Mouse (Mus musculus) embryonic facial prominence, embryonic 14.5 days (tissue): ENCODE results near the gene S100b. TPM values are rescaled to one million over a fixed set of nuclear protein-coding genes. Genes with fewer than 3 reads are reported as not detected.

Source experiments
- ATAC-seq: fragments of 200-750 bp; cut with Nextera tagmentation; 2 replicates; pipeline ENCODE4 v1.8.0; 2017; ENCODE audit warnings: low read depth, moderate number of reproducible peaks, moderate TSS enrichment
- DNase-seq: peaks from one replicate; pipeline ENCODE4 v3.0.0-alpha.2; 2015; ENCODE audit warnings: low spot score
- H3K27ac ChIP-seq: fragments of 300-500 bp; sonication (generic); replicated peaks from 2 replicates; pipeline ENCODE4 v1.5.1; 2014; ENCODE audit warnings: low read depth, mild to moderate bottlenecking, low read length, moderate library complexity
- H3K27me3 ChIP-seq: fragments of 300-500 bp; sonication (generic); replicated peaks from 2 replicates; pipeline ENCODE4 v1.6.1; 2014; ENCODE audit warnings: low read length; ENCODE audit not compliant: control insufficient read depth, insufficient read depth
- H3K36me3 ChIP-seq: fragments of 300-500 bp; sonication (generic); 2 replicates; pipeline ENCODE4 v1.6.1; 2014; ENCODE audit warnings: low read length, mixed read lengths; ENCODE audit not compliant: control insufficient read depth, insufficient read depth
- H3K4me1 ChIP-seq: fragments of 300-500 bp; sonication (generic); 2 replicates; pipeline ENCODE4 v1.6.1; 2014; ENCODE audit warnings: antibody characterized with exemption, low read length; ENCODE audit not compliant: control insufficient read depth, insufficient read depth
- H3K4me2 ChIP-seq: fragments of 300-500 bp; sonication (generic); 2 replicates; pipeline ENCODE4 v1.6.1; 2014; ENCODE audit warnings: low read depth, mild to moderate bottlenecking, low read length, moderate library complexity, mixed read lengths
- H3K4me3 ChIP-seq: fragments of 300-500 bp; sonication (generic); 2 replicates; pipeline ENCODE4 v1.5.1; 2014; ENCODE audit warnings: low read depth, mild to moderate bottlenecking, low read length
- H3K9ac ChIP-seq: fragments of 300-500 bp; sonication (generic); 2 replicates; pipeline ENCODE4 v1.6.1; 2014; ENCODE audit warnings: low read depth, mild to moderate bottlenecking, low read length, moderate library complexity, mixed read lengths
- H3K9me3 ChIP-seq: fragments of 300-500 bp; sonication (generic); 2 replicates; pipeline ENCODE4 v1.6.1; 2016; ENCODE audit warnings: low read length; ENCODE audit not compliant: control insufficient read depth
- WGBS: fragments of 180-500 bp; shearing (Covaris S2); extraction: QIAGEN DNeasy Blood & Tissue Kit; methylation state at CpG from one replicate; pipeline ENCODE4 v1.1.7; 2014; 5-methylcytosine and 5-hydroxymethylcytosine counted together
- polyA plus RNA-seq: library from polyadenylated mRNA; unstranded; fragments of >200 nt; fragmentation: Nextera tagmentation; extraction: Ambion mirVana; gene quantifications from 2 replicates; pipeline ENCODE4 v1.2.1, GENCODE M21; 2014

Gene S100b
- 12.9 and 14.6 TPM in 2 replicates for polyA plus RNA-seq

DNA sequence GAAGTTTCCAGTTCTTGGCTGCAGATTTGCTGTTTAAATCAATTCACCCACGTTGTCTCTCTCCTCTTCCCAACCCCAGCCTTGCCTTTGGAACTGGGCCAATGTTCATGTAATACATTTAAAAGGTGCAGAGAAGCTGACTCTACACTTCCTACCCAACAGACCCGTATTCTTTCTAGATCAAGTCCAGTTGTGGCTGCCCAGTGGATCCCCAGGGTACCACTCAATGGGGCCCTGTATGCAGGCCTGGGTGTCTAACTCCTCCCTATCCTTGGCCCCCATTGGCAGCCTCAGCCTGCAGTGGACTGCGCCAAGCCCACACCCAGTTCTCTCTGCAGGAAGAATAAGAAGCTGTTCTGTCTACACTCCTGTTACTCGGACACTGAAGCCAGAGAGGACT lies at the start of gene S100b:
Gene S100b (plus strand): TSS at position 318 of the 400 bp plus-strand sequence.
- no peaks in the 10 kb centered on the region for H3K36me3 ChIP-seq
- no peaks in the 10 kb centered on the region for H3K27me3 ChIP-seq
- H3K27ac ChIP-seq, result peak within 1 kb of the TSS; percentile 79
- ATAC-seq (peak; percentile 82), DNase-seq (peak; percentile 76)
- 31% methylated on average over 4 of the region's 4 CpGs for WGBS
- peak within 1 kb of the TSS; percentile 36 for H3K4me2 ChIP-seq
- no peaks in the 10 kb centered on the region for H3K9me3 ChIP-seq
- H3K9ac ChIP-seq, result 0 out of 2 replicates have a peak within 1 kb of the TSS, but pooled peaks have one; percentile 16
- peaks cover 18% of the 10 kb centered on the region; the same call in 1 of the 2 replicates for H3K4me1 ChIP-seq
- H3K4me3 ChIP-seq, result peak within 1 kb of the TSS; percentile 23

- no peak overlapping the region for H3K4me2 ChIP-seq
- H3K9ac ChIP-seq, result no peak overlapping the region
- 89% methylated on average over 13 of the region's 13 CpGs for WGBS
- H3K9me3 ChIP-seq, result no peaks in the 10 kb centered on the region
- no peak overlapping the region for H3K27ac ChIP-seq
- DNase-seq, result no peak
- H3K36me3 ChIP-seq, result peaks cover 50% of the 10 kb centered on the region
- no peak for ATAC-seq
- no peak overlapping the region for H3K4me3 ChIP-seq
- H3K4me1 ChIP-seq, result no peaks in the 10 kb centered on the region
- H3K27me3 ChIP-seq, result no peaks in the 10 kb centered on the region
These were observed 46.3 kb upstream of the S100b start for GRCm38 (mm10) chr10:76207262-76207796.

DNA sequence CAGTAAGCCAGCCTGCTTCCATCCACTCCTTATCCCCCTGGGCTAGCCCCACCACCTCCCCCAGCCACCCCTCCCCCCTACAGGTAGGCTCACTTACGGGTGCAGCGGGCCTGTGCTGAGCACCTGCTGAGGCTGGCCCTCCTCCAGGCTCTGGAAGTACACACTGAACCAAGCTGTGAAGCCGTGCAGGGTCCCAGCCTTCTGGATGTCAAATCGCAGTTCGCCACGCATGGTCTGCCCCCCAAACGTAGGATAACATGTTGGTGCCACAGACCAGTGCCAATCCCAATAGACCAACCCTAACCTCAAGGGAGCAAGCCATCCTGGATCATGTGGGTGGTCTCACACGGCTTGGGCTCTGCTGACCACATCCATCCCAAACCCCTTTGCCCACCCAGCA lies 44.4 kb upstream of the S100b start:
- ATAC-seq, result no peak
- Histone ChIP-seq H3K36me3 (peaks cover 68% of the 10 kb centered on the region), H3K4me3 (no peak overlapping the region), H3K27ac (no peak overlapping the region), H3K27me3 (no peaks in the 10 kb centered on the region), H3K4me2 (no peak overlapping the region), H3K9ac (no peak overlapping the region), H3K4me1 (no peaks in the 10 kb centered on the region), H3K9me3 (peaks cover 4% of the 10 kb centered on the region; the same call in 1 of the 2 replicates)
- WGBS, result 90% methylated on average over 6 of the region's 8 CpGs
- DNase-seq, result no peak

GRCm38 (mm10) chr10:76210806-76211205 lies 42.8 kb upstream of the S100b start:
- ATAC-seq (no peak), DNase-seq (no peak)
- Histone ChIP-seq H3K4me3 (no peak overlapping the region), H3K4me1 (no peaks in the 10 kb centered on the region), H3K4me2 (no peak overlapping the region), H3K27me3 (no peaks in the 10 kb centered on the region), H3K9ac (no peak overlapping the region), H3K9me3 (peaks cover 16% of the 10 kb centered on the region), H3K27ac (no peak overlapping the region), H3K36me3 (peaks cover 84% of the 10 kb centered on the region)
- WGBS, result 95% methylated on average over 7 of the region's 7 CpGs

- ATAC-seq (no peak), DNase-seq (no peak)
- WGBS, result 92% methylated on average over 6 of the region's 6 CpGs
- no peaks in the 10 kb centered on the region for H3K4me1 ChIP-seq
- H3K4me3 ChIP-seq, result no peak overlapping the region
- H3K36me3 ChIP-seq, result peaks cover 86% of the 10 kb centered on the region
- no peak overlapping the region for H3K9ac ChIP-seq
- H3K27me3 ChIP-seq, result no peaks in the 10 kb centered on the region
- no peak overlapping the region for H3K4me2 ChIP-seq
- no peak overlapping the region for H3K27ac ChIP-seq
- H3K9me3 ChIP-seq, result peaks cover 16% of the 10 kb centered on the region
These were observed 41.5 kb upstream of the S100b start for GRCm38 (mm10) chr10:76212121-76212520.

DNA sequence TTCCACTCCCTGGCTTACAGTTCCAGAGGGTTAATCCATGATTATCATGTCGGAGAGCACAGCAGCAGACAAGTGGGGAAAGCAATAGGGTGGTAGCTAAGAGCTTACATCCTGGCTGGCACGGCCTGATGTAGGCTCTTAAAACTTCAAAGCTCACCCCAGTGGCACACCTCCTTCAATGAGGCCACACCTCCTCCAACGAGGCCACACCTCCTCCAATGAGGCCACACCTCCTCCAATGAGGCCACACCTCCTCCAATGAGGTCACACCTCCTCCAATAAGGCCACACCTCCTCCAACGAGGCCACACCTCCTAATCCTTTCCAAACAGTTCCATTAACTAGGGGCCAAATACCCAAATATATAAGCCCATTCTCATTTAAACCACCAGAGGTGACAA lies 39.5 kb upstream of the S100b start:
- no peak overlapping the region for H3K4me2 ChIP-seq
- WGBS, result 95% methylated on average over 4 of the region's 4 CpGs
- H3K4me1 ChIP-seq, result no peaks in the 10 kb centered on the region
- no peak overlapping the region for H3K4me3 ChIP-seq
- H3K9me3 ChIP-seq, result peaks cover 16% of the 10 kb centered on the region
- no peak overlapping the region for H3K27ac ChIP-seq
- peaks cover 77% of the 10 kb centered on the region for H3K36me3 ChIP-seq
- no peaks in the 10 kb centered on the region for H3K27me3 ChIP-seq
- DNase-seq (no peak), ATAC-seq (no peak)
- H3K9ac ChIP-seq, result no peak overlapping the region

DNA sequence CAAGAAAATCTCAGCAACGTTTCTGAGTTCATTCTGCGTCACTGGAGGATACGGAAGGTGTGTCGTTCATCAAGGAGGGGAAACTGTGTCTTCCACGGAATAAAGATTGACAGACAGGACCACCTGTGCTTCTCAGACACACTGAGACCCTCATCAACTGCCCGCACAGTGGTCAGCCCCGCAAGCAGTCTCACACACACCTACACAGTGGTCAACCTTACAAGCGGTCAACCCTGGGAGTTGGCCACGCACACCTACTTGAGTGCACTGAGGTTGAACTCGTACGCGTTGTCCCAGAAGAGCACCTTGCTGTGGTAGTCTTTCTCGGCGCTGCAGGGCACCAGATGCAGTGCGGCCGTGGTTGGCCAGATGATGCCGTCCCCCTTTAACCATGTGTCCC lies 36.6 kb upstream of the S100b start:
- Histone ChIP-seq H3K4me3 (no peak overlapping the region), H3K9ac (no peak overlapping the region), H3K4me2 (no peak overlapping the region), H3K27ac (no peak overlapping the region), H3K27me3 (no peaks in the 10 kb centered on the region), H3K4me1 (no peaks in the 10 kb centered on the region), H3K9me3 (peaks cover 16% of the 10 kb centered on the region), H3K36me3 (peaks cover 88% of the 10 kb centered on the region)
- ATAC-seq (no peak), DNase-seq (no peak)
- 95% methylated on average over 17 of the region's 17 CpGs for WGBS

GRCm38 (mm10) chr10:76218240-76218639 lies 35.4 kb upstream of the S100b start:
- DNase-seq, result no peak
- Histone ChIP-seq H3K27me3 (no peaks in the 10 kb centered on the region), H3K27ac (no peak overlapping the region), H3K4me2 (no peak overlapping the region), H3K4me3 (no peak overlapping the region), H3K4me1 (no peaks in the 10 kb centered on the region), H3K9me3 (peaks cover 16% of the 10 kb centered on the region), H3K9ac (no peak overlapping the region), H3K36me3 (peaks cover 89% of the 10 kb centered on the region)
- no peak for ATAC-seq
- WGBS, result 75% methylated on average over 9 of the region's 9 CpGs

GRCm38 (mm10) chr10:76225944-76226343 lies 27.7 kb upstream of the S100b start:
- 94% methylated on average over 11 of the region's 11 CpGs for WGBS
- H3K9ac ChIP-seq, result no peak overlapping the region
- no peaks in the 10 kb centered on the region for H3K9me3 ChIP-seq
- H3K36me3 ChIP-seq, result peaks cover 49% of the 10 kb centered on the region
- no peak overlapping the region for H3K4me3 ChIP-seq
- no peak overlapping the region for H3K4me2 ChIP-seq
- ATAC-seq, result no peak
- no peak for DNase-seq
- H3K27me3 ChIP-seq, result no peaks in the 10 kb centered on the region
- H3K27ac ChIP-seq, result no peak overlapping the region
- no peaks in the 10 kb centered on the region for H3K4me1 ChIP-seq
